Mouse (Mus musculus) spleen, adult 10 weeks (tissue): ENCODE data around the gene Gimd1. TPM values are rescaled to one million over a fixed set of nuclear protein-coding genes. Genes with fewer than 3 reads are reported as not detected.

Experiments used
- polyA plus RNA-seq: library from polyadenylated mRNA; stranded (reverse); fragments of 350-450 nt; fragmentation: Illumina TruSeq; extraction: RNeasy Lipid Tissue Mini Kit (QIAGEN cat#74804); gene quantifications from one replicate; pipeline ENCODE4 v1.2.3, GENCODE M21; 2015; ENCODE audit warnings: low replicate concordance; ENCODE audit not compliant: insufficient read depth

Gimd1 gene
- polyA plus RNA-seq: not detected

DNA sequence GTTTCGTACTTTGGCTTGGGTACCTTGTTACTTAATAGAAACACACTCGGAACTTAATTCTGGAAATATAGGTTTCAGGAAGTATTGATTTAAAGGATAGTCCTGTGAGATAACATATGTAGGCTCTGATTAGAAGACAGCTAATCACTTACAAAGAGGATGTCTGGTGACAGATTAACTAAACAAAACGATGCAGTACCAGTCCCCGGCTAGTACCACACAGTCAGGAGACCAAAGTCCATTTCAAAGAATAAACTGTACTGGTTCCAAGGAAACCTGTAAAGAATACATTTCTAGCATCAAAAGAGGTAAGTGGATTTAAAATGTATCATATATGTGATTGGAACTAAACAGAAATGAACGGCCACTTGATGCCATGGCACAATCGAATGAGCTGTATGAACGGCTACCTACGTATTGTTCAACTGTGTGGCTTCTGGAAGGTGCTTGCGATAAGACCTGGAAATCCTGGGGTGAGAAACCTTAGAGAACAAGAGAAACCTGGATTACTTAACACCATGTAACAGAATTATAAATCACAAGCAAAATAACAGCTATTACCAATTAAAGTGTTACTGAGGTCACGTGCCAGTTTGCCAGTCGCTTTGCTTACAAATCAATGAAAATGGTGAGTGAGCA is at the start of gene Gimd1:
Gene Gimd1, plus strand, starts transcription at position 220 of the 639 bp plus-strand sequence.

DNA sequence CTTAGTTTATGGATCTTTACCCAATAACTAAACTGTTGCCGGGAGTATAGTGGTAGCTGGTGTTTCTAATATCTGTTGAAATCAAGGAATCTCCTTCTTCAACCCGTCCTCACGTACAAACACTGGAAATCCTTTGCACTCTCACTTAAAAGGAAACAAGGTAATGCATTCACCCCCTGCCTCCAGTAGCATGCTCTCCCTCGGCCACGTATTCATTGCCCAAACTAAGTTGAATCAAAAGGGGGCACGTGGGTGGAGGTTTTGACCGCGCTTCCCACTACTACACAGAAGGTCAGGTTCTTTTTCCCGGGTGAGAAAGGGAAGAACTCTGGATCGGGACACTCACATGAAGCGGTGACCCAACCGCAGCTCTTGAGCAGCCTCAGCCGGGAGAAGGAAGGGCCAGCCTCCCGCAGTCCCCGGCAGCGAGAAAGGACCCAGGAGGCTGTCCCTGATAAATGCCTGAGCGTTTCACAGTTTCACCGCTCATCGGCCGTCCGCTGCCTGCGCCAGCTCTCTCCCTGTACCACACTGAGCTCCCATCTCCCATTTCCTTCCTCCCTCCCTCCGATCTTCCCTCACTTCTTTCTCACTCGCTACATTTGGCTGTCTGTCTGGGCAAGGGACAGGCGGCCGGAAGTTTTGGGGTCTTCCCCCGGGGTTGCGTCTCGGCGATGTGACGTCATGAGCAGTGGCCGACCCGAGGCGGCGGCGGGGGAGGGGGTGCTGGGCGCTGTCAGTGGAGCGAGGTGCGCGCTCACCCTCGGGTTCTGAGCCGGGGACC is 54.0 kb downstream of the Gimd1 start, which contains the start of gene Tbck:
Gene Tbck, plus strand, starts transcription at position 698 of the 784 bp plus-strand sequence.

DNA sequence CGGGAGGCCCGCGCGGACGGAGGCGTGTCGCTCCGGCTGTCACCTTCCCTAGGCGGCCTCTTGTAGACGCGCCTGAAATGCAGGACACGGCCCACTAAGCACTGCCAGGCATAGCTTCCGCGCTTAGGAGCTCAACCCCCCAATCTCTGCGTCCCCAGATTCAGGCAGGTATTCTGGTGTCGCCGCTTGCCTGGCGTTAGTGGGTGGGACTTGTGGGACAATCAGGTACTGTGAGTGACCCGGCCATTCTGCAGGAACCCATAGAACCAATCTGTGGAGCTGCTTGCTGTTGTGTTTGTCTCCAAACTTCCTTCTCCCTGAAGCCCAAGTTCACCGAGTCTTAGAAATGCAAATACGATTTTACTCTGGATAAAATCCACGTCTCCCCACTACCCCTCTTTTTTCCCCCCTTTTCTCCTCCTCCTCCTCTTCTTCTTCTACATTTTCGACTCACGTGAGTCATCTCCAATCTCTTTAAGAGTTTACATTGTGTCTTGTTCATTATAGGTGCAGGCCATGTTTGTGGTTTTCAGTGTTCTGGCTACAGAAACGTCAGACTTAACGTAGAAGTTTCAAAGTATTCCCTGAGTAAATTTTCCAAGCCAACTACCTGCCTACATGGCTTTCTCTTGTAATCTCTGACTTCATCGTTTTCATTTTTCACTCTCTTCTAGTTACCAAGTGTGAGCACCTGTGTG is 54.8 kb downstream of the Gimd1 start, which contains the start of gene Aimp1:
Gene Aimp1, minus strand, starts transcription at position 140 of the 698 bp plus-strand sequence.

Other genes with a start within 250 kb of the Gimd1 start
- gene Tbck, start 54.3 kb downstream of the Gimd1 start, polyA plus RNA-seq: 11.7 TPM
- 93.1 TPM for gene Aimp1, start 54.5 kb downstream of the Gimd1 start, polyA plus RNA-seq